Mouse (Mus musculus) kidney, adult 8-10 months (tissue): ENCODE measurements around the gene Jund.

Experiments used
- DNase-seq, 2 experiments: peaks; one replicate each; pipeline ENCODE4 v3.0.0; 2022

Gene Jund

DNA sequence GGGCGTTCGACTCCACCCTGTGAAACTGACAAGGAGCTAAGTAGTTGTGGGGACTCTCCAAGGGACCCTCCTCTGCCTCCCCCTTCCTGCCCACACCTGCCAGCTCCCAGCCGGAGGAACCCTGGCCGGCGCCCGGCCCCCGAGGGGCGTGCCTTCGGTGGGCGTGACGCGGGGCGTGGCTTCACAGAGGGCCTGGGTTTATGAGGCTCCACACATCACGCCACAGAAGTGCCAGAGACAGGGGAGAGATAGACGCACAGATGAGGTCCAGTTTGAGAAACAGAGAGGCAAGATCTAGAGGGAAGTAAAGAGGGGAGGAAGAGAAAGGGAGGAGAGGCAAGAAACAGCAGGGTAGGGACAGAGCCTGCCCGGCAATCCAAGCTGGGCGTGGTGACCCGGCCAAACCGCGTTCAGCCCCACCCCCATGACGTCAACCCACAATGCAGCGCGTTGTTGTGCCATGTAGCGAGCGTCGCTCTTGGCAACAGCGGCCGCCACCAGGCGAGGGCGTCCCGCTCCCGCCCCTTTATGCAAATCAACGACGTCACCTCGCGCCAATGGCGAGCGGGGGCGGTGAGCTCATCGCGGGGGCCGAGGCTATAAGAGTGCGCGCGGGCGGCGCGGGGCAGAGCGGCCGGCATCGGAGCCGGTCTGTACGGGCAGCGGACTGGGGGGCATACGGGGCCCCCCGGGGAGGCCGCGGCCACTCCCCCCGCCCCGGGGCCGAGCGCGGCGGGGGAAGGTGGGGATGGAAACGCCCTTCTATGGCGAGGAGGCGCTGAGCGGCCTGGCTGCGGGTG lies at the start of gene Jund:
Gene Jund (plus strand): TSS at position 640 of the 800 bp plus-strand sequence.
- DNase-seq, result peak; percentile 98 to 99

DNA sequence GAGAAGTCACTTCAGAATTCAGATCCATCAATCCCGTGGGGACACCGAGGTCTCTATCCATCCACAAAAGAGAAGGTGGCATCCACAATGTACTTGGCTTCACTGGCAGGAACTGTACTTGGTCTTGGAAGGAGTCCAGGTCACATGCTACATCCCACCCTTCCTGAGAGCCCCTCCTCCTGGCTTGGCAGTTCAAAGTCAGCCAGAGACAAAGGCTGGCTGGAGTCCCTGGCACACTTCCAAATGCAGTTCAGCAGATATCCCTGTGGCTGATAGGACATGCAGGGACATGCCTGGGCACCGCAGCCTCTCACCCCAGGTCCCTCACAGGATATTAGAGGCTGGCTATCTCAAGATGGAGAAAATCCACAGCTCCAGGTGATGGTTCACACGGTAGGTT lies 49.4 kb upstream of the Jund start:
- peak; percentile 93 to 95 for DNase-seq

DNA sequence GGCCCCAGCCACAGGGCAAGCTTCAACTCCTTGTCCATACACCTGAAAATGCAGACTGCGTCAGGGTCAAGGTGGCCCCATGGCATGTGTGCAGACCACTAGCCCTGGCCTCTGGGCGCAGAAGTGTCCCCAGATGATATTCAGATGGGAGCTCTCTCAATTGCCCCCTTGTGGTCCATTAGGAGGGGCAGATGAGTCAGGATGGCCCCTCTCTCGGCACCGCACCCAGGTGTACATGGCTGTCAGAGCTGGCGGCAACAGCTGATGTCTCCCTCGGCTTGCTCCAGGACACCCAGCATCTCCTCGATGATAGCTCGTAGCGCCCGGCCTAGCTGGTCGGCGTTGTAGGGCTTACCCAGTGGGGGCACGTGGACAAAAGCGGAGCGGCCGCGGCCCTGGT lies 48.4 kb upstream of the Jund start:
- DNase-seq, result no peak

DNA sequence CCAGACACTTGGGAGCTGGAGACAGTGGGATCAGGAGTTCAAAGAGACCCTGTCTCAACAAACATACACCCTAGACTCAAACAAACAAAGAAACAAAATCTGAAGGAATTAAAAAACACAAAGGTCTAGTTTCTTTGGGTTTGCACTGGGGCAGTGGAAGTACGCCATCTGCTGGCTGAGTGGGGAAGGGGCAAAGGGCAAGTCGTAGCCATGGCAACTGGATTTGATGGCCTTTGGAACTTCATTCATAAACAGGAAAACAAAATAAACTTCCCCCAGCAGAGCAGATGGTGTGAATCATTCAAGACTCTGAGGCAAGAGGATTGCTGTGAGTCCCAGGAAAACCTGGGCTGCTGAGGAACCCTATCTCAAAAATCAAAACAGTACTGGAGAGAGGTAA lies 45.5 kb upstream of the Jund start:
- DNase-seq, result peak; percentile 82 to 93

DNA sequence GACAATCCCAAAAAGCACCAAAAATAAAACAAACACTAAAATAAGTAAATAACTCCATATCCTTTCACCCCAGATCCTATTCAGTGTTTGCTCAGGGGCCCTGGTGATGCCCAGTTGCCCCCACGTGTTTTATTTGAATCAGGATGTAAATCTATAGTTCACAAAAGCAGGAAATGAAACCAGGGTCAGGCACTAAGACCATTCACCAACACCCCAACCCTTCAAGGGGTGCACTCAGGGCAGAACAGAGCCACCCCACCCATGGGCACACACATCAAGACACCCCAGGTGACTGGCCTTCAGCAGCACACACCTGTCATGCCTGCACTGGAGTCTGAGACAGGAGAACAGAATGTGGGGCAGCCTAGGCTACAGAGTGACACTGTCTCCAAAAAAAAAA lies 44.6 kb upstream of the Jund start:
- no peak for DNase-seq

DNA sequence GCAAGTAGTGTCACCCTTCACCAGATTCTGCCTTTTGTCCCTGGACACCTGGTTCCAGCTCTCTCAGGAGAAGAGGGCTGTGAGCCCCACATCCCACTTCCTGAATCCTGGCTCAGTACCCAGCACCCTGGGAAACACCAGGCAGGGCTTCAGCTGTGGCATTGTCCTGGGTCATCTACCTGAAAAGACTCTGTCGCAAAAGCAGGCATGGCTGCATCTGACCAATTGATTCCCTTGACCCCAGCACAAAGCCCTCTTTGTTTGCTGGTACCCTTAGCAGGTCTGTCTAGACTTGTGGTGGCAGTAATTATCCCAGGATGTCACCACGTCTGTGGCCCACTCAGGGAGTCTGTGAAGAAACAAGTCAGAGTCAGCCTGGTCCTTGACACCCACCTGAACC lies 43.3 kb upstream of the Jund start:
- no peak for DNase-seq

DNA sequence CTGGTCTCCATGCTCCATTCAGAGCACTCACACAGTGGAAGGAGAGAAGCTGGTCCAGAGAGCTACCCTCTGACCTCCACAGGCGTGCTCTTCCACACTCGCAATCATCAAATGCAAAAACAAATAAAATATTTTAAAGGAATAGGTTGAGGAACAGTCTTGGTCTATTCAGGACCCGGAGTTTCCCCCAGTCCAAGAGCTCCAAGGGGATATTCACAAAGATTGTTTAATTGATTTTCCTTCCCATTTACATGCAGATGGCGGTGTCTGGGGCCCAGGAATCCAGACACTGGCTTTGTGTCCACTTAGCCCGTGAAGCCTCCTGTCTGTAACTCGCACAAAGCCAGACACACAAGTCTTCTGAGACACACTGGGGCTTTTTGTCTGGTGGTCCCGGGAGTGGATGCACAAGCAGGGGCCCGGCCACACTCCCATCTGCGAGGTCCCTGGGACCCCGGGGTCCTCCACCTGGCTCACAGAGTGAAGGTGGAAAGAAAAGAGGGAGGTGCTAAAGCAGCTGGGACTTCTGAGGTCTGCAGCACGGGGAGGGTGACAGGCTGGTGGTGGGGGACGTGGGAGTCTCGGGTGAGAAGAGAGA lies 42.5 kb upstream of the Jund start:
- no peak for DNase-seq

DNA sequence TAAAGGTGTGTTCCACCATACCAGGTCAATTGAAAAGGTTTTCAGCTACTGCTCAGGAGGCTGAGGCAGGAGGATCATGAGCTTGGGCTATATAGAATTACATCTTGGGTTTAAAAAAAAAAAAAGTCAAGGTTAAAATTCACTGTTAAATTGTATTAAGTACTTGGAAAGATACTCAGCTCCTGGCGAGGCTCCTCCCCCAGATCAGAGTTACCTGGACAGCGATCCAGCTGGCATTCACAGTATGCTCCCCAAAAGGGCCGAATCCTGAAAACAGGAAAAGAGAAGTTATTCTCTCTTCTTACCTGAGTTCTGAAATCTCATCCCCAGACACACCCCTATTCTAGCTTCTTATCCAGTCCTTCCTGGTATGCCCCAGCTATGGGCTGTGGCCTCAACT lies 41.5 kb upstream of the Jund start:
- DNase-seq, result no peak

DNA sequence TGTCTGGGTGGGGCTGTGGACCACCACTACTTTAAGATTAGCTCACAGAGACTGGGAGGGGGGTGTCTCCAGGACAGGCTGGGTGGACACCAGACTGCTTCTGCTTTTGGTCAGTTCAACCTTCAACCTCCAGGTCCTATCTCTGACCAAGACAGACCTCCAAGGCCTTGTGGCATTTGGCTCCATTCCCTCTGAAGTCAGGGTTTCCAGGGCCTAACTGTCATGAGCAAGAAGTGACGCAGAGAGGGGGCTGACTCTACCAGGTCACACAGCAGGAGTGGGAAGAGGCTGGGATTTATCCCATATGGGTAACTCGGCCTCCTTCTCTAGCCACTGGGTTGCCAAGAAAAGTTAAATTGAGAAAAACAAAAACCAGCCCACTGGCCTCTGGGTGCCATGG lies 41.0 kb upstream of the Jund start:
- no peak for DNase-seq

DNA sequence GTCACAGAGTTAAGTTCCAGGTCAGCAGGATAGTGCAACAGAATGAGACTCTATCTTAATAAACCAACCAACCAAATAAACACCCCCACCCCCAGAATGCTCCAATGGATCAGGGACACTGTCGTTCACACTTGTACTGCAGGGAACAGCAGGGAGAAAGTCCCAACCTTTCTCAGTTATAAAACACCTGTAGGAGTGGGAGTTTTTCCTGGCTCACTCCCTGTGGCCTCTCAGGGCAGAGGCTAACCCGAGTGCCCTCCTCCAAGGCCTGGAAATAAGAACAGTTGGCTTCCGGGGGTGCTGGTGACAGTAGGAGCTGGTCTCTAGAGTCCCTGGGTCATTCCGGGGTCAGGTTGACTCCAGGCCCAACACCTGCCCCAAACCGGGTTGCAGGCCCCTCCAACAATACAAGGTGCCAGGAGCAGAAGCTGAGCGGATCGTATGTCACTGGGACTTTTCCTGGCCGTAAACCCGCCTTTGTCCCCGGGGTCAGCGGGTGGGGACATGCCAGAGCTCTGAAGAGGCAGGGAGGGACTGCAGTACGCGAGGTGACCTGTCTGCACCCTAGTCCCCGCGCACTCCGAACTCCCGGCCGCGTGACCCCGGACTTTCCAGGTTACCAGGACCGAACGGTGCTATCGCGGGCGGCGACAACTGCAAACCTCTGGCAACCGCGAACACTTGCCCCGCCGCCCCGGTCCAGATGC lies 39.7 kb upstream of the Jund start:
- peak; percentile 70 to 73 for DNase-seq

DNA sequence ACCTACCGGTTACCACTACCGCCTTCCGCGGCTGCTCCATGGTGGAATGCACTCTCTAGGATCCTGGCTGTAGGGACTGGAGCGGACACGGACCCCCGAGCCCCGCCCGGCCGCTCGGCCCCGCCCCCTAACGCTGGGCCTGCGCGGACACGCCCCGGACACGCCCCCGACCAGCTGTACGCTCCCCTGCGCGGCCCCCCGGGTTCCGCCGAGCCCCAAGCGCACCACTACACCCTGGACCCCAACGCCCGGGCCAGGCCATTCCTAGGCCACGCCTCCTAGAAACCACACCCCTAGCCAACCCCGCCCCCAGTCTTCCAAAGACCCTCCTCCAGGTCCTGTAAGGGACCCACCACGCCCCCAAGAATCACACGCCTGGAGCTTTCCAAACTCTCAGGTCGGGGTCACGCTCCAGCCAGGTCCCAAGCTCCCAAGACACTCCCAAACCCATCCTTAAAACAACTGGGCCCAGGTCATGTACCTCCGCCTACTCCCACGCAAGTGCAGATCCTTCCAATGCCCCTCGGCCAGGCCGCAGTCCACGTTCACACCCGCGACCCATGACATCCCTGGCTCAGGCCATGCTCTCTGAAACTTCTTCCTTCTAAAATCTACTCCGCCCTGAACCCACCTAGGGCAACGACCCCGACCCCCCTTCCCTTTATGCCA lies 39.0 kb upstream of the Jund start:
- DNase-seq, result peak; percentile 95 to 97

DNA sequence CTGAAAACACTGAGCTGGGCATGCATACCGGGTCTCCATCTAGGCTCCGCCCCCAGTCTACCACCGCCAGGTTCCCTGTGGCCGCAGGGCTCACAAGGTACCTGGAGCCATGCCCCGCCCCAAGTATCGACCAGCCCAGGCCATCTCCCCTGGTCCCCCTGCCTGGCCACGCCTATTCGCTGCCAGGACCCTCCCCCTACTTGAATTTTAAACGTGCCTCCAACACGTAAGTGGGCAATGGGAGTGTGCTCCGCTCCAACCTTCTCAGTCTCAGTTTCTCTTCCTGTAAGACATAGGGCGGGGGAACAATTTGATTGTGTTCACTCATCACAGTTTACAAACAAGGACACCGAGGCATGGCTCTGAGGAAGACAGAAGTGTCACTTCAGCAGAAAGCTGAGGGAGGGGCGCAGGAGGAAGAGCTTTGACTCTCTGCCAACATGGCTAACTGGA lies 38.5 kb upstream of the Jund start, which contains the start of gene Pgpep1:
Gene Pgpep1 (minus strand): TSS at position 116 of the 453 bp plus-strand sequence.
- DNase-seq, result peak; percentile 69 to 70

DNA sequence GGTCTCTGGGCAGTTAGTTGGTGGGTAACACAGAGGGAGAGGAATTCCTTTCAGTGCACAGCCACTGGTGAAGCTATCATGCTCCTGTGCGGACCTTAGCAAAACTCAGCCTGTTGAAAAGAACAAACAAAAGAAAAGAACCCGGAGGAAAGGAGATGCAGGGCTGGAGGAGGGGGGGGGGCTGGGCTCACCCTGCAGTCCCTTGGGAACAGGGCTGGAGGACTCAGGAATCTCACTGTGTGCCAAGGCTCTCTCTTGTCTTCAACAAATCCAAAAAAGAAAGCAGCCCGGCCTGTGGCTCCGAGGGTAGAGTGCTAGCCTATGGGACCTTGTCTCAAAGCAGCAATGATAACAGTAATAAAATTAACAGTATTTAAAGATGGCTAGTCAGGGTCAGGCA lies 35.1 kb upstream of the Jund start:
- no peak for DNase-seq

DNA sequence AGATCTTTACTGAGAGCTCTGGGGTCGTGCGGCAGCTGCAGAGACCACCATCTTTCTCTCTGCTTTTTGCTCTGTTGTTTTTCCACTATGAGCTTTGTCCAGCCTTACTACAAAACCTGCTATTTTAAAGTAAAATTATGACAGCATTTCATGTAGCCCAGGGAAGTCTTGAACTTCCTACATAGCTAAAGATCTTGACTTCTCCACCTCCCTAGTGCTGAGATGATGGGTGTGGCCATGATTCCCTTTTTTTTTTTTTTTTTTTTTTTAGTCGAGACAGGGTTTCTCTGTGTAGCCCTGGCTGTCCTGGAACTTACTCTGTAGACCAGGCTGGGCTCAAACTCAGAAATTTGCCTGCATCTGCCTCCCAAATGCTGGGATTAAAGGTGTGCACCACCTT lies 34.1 kb upstream of the Jund start:
- no peak for DNase-seq

DNA sequence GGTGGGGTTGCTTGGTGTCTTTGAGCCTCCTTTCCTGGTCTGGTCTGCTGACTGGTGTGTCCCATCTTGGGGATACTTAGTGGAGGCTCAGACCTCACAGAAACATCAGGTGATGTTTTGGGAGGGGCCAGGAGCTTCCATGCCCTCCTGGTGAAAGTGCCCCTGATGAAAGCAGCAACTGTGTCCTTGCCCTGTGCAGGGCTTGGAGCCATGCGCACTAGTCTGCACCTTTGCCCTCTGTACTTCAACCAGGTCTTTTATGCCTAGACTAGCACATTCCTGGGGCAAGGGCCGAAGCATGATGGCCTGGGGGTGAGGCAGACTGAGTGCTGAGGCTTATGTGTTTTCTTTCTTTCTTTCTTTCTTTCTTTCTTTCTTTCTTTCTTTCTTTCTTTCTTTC lies 33.1 kb upstream of the Jund start:
- peak; percentile 89 to 91 for DNase-seq

DNA sequence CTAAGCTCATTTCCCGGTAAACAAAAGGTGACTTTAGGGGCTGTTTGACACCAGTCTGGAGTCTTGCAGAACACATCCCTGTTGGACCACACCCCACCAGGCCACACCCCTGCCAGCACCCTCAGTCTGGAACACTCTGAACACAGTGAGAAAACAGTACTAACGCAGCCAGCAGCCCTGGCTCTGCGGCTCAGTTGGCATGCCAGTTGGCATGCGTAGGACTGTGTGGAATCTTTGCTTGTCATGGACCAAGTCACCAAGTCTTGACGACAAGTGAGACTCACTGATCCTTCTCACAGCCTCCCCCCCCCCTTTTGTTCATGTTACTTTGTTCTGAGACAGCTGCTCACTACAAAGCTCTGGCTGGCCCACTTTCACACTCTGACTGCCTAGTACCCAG lies 31.7 kb upstream of the Jund start:
- peak; percentile 58 to 74 for DNase-seq

DNA sequence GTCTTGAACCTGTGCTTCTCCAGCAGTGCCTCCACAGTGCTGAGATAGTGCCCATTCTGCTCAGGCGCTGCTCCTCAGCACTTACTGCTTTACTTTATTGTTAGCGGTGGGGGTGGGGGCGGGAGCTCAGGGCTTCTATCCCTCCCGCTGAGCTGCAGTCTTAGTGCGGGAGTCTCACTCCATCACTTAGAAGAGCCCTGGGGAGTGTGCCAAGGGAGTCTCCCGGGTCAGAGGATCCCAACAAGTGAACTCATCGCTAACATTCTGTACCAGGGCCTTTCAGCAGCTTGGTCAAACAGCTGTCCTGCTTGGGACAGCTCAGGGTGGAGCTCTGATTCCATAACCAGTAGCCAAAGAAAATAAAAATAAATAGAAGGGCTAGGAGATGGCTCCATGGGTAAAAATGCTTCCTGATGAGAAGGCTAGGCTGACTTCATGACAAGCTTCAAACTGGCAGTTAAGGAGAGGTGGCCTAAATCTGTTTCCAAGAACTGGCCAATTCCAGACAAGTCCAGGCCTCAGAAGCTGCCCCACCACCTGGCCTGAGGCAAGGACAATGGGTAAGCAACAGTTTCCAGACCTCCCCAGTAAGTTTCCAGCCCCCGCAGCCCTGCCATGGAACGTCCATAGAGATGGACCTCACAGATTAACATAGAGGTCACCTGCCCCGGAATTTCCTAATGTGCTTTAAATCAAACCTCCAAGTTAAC lies 27.0 kb upstream of the Jund start:
- peak in 1 of 2 experiments; percentile 72 for DNase-seq

DNA sequence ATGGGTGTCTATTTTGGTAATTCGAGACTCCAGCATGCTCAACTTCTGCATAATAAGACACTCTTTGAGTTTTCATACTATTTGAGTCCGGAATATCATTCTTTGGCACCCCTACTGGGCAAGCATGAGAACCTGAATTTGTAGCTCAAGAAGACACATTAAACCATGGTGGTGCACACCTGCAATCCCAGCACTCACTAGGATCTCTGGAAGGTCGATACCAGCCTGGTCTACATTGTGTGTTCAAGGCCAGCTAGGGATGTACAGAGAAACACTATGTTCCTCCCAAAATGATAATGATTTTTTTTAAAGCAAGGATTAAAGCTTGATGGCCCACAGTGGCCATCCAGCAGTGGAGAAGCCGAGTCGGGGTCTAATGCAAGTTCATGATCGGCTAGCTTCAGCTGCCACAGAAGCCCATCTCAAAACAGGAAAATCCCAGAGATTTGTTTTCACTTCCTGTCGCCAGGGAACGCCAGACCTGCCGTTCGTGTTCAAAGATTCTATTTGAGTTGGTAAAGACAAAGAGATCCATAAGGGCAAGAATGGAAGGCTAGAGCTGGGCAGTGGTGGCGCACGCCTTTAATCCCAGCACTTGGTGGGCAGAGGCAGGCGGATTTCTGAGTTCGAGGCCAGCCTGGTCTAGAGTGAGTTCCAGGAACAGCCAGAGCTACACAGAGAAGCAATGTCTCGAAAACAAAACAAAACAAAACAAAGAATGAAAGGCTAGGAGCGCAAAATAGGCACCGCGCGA lies 26.2 kb upstream of the Jund start:
- DNase-seq, result no peak

DNA sequence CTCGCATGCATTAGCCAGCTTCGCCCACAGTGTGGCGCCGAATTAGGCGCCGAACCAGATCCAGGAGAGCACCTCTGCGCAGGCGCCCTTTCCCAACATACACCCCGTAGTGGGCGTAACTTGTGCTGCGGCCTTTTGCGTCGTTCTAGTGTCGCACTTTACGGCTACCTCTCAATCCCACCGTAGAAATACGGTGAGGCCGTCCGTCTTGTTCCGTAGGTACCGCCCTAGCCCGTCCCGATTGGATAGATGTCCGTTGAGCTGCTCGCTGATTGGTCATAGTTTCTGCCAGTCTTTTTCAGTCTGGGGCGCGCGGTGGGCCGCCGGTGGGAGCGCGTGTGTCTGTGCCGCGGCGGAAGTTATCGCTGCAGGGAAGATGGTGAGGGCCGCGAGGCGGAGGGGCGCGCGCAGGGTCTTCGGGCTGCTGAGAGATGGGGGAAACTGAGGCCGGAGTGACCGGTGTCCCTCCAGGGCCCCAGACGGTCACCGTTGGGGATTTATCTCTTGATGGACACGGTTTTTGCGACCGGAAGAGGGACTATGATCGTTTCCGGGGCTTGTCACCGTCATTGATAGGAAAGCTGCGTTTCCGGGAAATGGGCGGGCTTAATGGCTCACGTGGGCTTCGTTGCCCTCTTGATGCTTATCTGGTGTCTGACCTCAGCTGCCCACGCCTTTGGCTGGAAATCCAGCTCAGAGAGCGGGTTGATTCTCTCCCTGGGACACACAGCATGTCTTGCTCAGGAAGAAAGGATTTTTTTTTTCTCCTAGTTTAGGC lies 25.5 kb upstream of the Jund start, which contains the start of gene Lsm4:
Gene Lsm4 (plus strand): TSS at position 170 of the 778 bp plus-strand sequence.
- peak; percentile 98 for DNase-seq

DNA sequence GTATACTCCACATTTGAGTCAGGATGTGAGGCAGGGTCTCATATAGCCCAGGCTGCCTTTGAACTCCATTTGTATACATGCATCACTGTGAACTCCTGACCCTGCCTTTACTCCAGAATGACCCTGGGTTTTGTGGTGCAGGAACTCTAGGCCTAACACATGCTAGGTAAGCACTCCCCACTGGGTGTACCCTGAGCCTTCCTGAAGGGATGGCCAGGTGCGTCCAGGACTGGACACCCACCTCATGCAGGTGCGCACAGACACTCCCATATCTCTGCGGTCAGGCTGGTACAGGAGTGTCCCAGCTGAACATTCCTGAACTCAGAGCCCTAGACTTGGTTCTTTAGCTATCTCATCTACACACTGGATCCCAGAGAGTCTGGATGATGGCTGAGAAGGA lies 24.6 kb upstream of the Jund start:
- DNase-seq, result no peak

DNA sequence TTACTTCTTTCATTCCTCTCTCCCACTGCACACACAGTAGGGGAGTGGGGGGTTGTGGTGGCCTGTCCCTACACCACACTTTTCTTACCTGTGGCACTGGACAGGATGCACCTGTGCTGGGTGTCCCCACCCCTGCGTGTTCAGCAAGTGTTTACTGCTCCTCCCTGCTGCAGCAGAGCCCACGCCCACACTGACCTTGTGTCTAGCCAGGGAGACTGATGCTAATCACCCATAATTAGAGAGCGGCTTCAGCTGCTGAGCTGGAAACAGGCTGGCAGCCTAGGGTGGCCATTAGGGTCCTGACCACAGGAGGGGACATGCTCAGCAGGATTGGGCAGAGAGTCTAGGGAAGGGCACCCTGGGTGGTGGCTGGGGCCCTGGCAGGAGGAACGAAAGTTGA lies 24.0 kb upstream of the Jund start:
- DNase-seq, result no peak
